ENCODE assay signal across 23 mouse cellular contexts in genomic region chr19:45803408-45803807, GRCm38 (mm10). TPM values are rescaled to one million over a fixed set of nuclear protein-coding genes. Genes with fewer than 3 reads are reported as not detected.
DNase-seq lines count a peak whose midpoint lies in the region; ATAC-seq and TF ChIP-seq lines count a peak whose summit lies in the region.
"Had no signal": no experiment of that assay in that cellular context is flagged by ENCODE, and none has a peak within 500 bp of the region (broad histone marks: within the 10 kb centered on the region; RNA-seq: fewer than 3 reads in every experiment).

No protein-coding gene starts in this region.

- 0 out of 2 replicates have a peak, but pooled peaks have one; percentile 52 for ATAC-seq in embryonic facial prominence, embryonic 13.5 days (ENCODE audit: insufficient number of reproducible peaks, insufficient read depth, low FRiP score, low TSS enrichment, low read depth)
- ATAC-seq in liver, postnatal 0 days, result 0 out of 2 replicates have a peak, but pooled peaks have one; percentile 8
- ATAC-seq in neural tube, embryonic 15.5 days (ENCODE audit: low FRiP score), result no peak
- ATAC-seq: activated CD4-positive, CD25-positive, alpha-beta regulatory T cell, adult 4 months; inflammation-experienced regulatory T-cells, adult 6 months; lung, postnatal 0 days had no signal

- no peak for TF ChIP-seq EP300 in liver, postnatal 0 days (IDR thresholded peaks at IDR 0.05; ENCODE audit: low read depth)

- no peak overlapping the region for H3K4me2 ChIP-seq in embryonic facial prominence, embryonic 13.5 days
- peak overlapping the region; percentile 60 for H3K4me2 ChIP-seq in liver, postnatal 0 days (ENCODE audit: low read depth, low read length)
- no peak overlapping the region for H3K4me2 ChIP-seq in neural tube, embryonic 15.5 days
- H3K4me2 ChIP-seq: forebrain, embryonic 12.5 days; limb, embryonic 15.5 days had no signal

- 0 out of 2 replicates have a peak overlapping the region, but pooled peaks have one; percentile 2 for H3K9ac ChIP-seq in embryonic facial prominence, embryonic 13.5 days
- no peak overlapping the region for H3K9ac ChIP-seq in liver, postnatal 0 days (replicated peaks)
- no peak overlapping the region for H3K9ac ChIP-seq in neural tube, embryonic 15.5 days (replicated peaks)
- H3K9ac ChIP-seq: forebrain, embryonic 12.5 days; limb, embryonic 15.5 days had no signal

- no peak for TF ChIP-seq CTCF in liver, postnatal 0 days (IDR thresholded peaks at IDR 0.05; ENCODE audit: low read depth)

- no peak overlapping the region for H3K27ac ChIP-seq in embryonic facial prominence, embryonic 13.5 days
- H3K27ac ChIP-seq in liver, postnatal 0 days (ENCODE audit: low read depth), result no peak overlapping the region
- no peak overlapping the region for H3K27ac ChIP-seq in neural tube, embryonic 15.5 days (replicated peaks)
- H3K27ac ChIP-seq: forebrain, embryonic 12.5 days; heart, adult 2 months; limb, embryonic 15.5 days had no signal

- peaks cover 6% of the 10 kb centered on the region; the same call in 1 of the 2 replicates for H3K4me1 ChIP-seq in embryonic facial prominence, embryonic 13.5 days
- H3K4me1 ChIP-seq in liver, postnatal 0 days (ENCODE audit: insufficient read depth), result peaks cover 18% of the 10 kb centered on the region
- peaks cover 13% of the 10 kb centered on the region for H3K4me1 ChIP-seq in neural tube, embryonic 15.5 days
- H3K4me1 ChIP-seq: forebrain, embryonic 12.5 days had no signal

- no peaks in the 10 kb centered on the region; the same call in 1 of the 2 replicates for H3K27me3 ChIP-seq in embryonic facial prominence, embryonic 13.5 days
- no peaks in the 10 kb centered on the region for H3K27me3 ChIP-seq in liver, postnatal 0 days (ENCODE audit: insufficient read depth, low read length)
- no peaks in the 10 kb centered on the region for H3K27me3 ChIP-seq in neural tube, embryonic 15.5 days (replicated peaks)

- no peaks in the 10 kb centered on the region for H3K9me3 ChIP-seq in embryonic facial prominence, embryonic 13.5 days
- 0 out of 2 replicates have a peak, but pooled peaks cover 1% of the 10 kb centered on the region for H3K9me3 ChIP-seq in liver, postnatal 0 days (ENCODE audit: low read length)
- H3K9me3 ChIP-seq in neural tube, embryonic 15.5 days (replicated peaks), result no peaks in the 10 kb centered on the region
- H3K9me3 ChIP-seq: forebrain, embryonic 12.5 days; limb, embryonic 15.5 days had no signal

- DNase-seq in heart, adult 11 months, result peak; percentile 83
- no peak for DNase-seq in heart, postnatal 4 days
- DNase-seq in liver, result peak; percentile 72
- no peak for DNase-seq in liver, postnatal 0 days
- no peak for DNase-seq in ovary, postnatal 36 days (ENCODE audit: low spot score)
- no peak for DNase-seq in adrenal gland, adult 2 months
- DNase-seq: adrenal gland, postnatal 36 days; cerebellum, adult 11-12 months; cerebellum, postnatal 36 days; heart, adult 2 months; kidney, adult 2 months; kidney, postnatal 10 days; midbrain, embryonic 14.5 days; thymus, adult 18-20 months had no signal

- no peaks in the 10 kb centered on the region for H3K36me3 ChIP-seq in embryonic facial prominence, embryonic 13.5 days
- no peaks in the 10 kb centered on the region for H3K36me3 ChIP-seq in liver, postnatal 0 days (replicated peaks; ENCODE audit: insufficient read depth, low read length)
- no peaks in the 10 kb centered on the region for H3K36me3 ChIP-seq in neural tube, embryonic 15.5 days
- H3K36me3 ChIP-seq: forebrain, embryonic 12.5 days; G1E; limb, embryonic 15.5 days had no signal

- 16% methylated on average over 4 of the region's 4 CpGs for WGBS in embryonic facial prominence, embryonic 13.5 days
- WGBS in liver, postnatal 0 days (ENCODE audit: insufficient replicate concordance), result 33% methylated on average over 4 of the region's 4 CpGs
- WGBS in neural tube, embryonic 15.5 days, result 36% methylated on average over 4 of the region's 4 CpGs

- H3K4me3 ChIP-seq in embryonic facial prominence, embryonic 13.5 days, result no peak overlapping the region
- no peak overlapping the region for H3K4me3 ChIP-seq in liver, postnatal 0 days (ENCODE audit: low read depth, low read length)
- no peak overlapping the region for H3K4me3 ChIP-seq in neural tube, embryonic 15.5 days (replicated peaks)
- H3K4me3 ChIP-seq: forebrain, embryonic 12.5 days; heart, adult 2 months; limb, embryonic 15.5 days had no signal

RNA-seq across cellular contexts. Expression of gene Kcnip2, which starts 12.5 kb away (rescaled TPM):
- 10 to 100 TPM; 69.8 to 85.1 TPM for total RNA-seq in heart, postnatal 4 days (2021)
- polyA plus RNA-seq in embryonic facial prominence, embryonic 13.5 days (2015; fragmentation: Nextera tagmentation; extraction: Ambion mirVana), result 1.3 TPM in 2 replicates
- polyA plus RNA-seq in liver, postnatal 0 days (2015; fragmentation: Nextera tagmentation; extraction: Ambion mirVana), result 0.59 and 0.71 TPM in 2 replicates
- polyA plus RNA-seq in neural tube, embryonic 15.5 days (2015; fragmentation: Nextera tagmentation; extraction: Ambion mirVana), result 19.1 and 19.4 TPM in 2 replicates
- total RNA-seq in adrenal gland, adult 2 months (2021), result under 1 TPM; 0.12 to 0.38 TPM
- 0.25 and 0.28 TPM in 2 replicates for polyA plus RNA-seq in adrenal gland, adult 2 months (2012; rRNA removed)
- total RNA-seq: hematopoietic stem cell, adult 5-6 weeks had no signal
- polyA plus RNA-seq: G1E had no signal

RNA-seq across cellular contexts. Expression of gene Mgea5, which starts 19.8 kb away (rescaled TPM):
- total RNA-seq in heart, postnatal 4 days (2021), result 10 to 100 TPM; 82.8 to 89.2 TPM
- polyA plus RNA-seq in embryonic facial prominence, embryonic 13.5 days (2015; fragmentation: Nextera tagmentation; extraction: Ambion mirVana), result 70.7 and 74.5 TPM in 2 replicates
- polyA plus RNA-seq in liver, postnatal 0 days (2015; fragmentation: Nextera tagmentation; extraction: Ambion mirVana), result 10.3 and 10.8 TPM in 2 replicates
- 64.6 and 71.2 TPM in 2 replicates for polyA plus RNA-seq in neural tube, embryonic 15.5 days (2015; fragmentation: Nextera tagmentation; extraction: Ambion mirVana)
- 10 to 100 TPM; 55.8 to 85.1 TPM for total RNA-seq in adrenal gland, adult 2 months (2021)
- 5.4 and 8.2 TPM in 2 replicates for polyA plus RNA-seq in adrenal gland, adult 2 months (2012; rRNA removed)

RNA-seq across cellular contexts. Expression of gene Npm3, which starts 54.0 kb away (rescaled TPM):
- total RNA-seq in heart, postnatal 4 days (2021), result 10 to 100 TPM; 25.4 to 27.8 TPM
- 16.8 and 17.7 TPM in 2 replicates for polyA plus RNA-seq in embryonic facial prominence, embryonic 13.5 days (2015; fragmentation: Nextera tagmentation; extraction: Ambion mirVana)
- 6.3 and 6.5 TPM in 2 replicates for polyA plus RNA-seq in liver, postnatal 0 days (2015; fragmentation: Nextera tagmentation; extraction: Ambion mirVana)
- polyA plus RNA-seq in neural tube, embryonic 15.5 days (2015; fragmentation: Nextera tagmentation; extraction: Ambion mirVana), result 7.1 and 9.1 TPM in 2 replicates
- total RNA-seq in adrenal gland, adult 2 months (2021), result 10 to 100 TPM; 26.1 to 27.6 TPM
- polyA plus RNA-seq in adrenal gland, adult 2 months (2012; rRNA removed), result 52.2 and 53.3 TPM in 2 replicates

Comparison
In these comparisons a context has a peak if more than half of its experiments do, and no peak if none do; other contexts are left out.
1. DNase-seq: peak in heart, adult 11 months (single experiment) and liver (single experiment); none in heart, postnatal 4 days (single experiment), liver, postnatal 0 days (single experiment), ovary, postnatal 36 days (single experiment) and adrenal gland, adult 2 months (single experiment).